Mouse (Mus musculus) CH12.LX (cell line): Measurements from ENCODE around the gene Uvrag. TPM values are rescaled to one million over a fixed set of nuclear protein-coding genes. Genes with fewer than 3 reads are reported as not detected.

Experiments used
- DNase-seq: peaks from one replicate; pipeline ENCODE4 v3.0.0-alpha.2; 2013; ENCODE audit errors: extremely low read depth
- H3K27ac ChIP-seq: 2 replicates; pipeline ENCODE4 v1.5.1; 2012; ENCODE audit warnings: low read depth, mild to moderate bottlenecking, control low read depth, moderate library complexity; ENCODE audit not compliant: insufficient read depth
- H3K27me3 ChIP-seq: replicated peaks from 2 replicates; pipeline ENCODE3; 2012; ENCODE audit warnings: inconsistent platforms
- H3K36me3 ChIP-seq, 2 experiments: replicated peaks in 1 of 2; 2 replicates each; pipeline versions ENCODE3 to v1.6.1; 2012; ENCODE audit warnings: inconsistent platforms in 1 of 2, low read length in 1 of 2, mild to moderate bottlenecking in 1 of 2, mixed read lengths in 1 of 2, moderate library complexity in 1 of 2; ENCODE audit not compliant: control insufficient read depth in 1 of 2, insufficient read depth in 1 of 2
- H3K4me1 ChIP-seq, 2 experiments: 2 replicates each; pipeline ENCODE4 v1.6.1; 2012; ENCODE audit warnings: inconsistent platforms in 1 of 2, moderate library complexity in 1 of 2; ENCODE audit not compliant: insufficient read depth in 2 of 2, control insufficient read depth in 1 of 2
- H3K4me2 ChIP-seq: 2 replicates; pipeline ENCODE4 v1.6.1; 2012; ENCODE audit warnings: low read depth, mild to moderate bottlenecking, control low read depth; ENCODE audit not compliant: poor library complexity, insufficient read depth, severe bottlenecking
- H3K4me3 ChIP-seq, 3 experiments: fragments of 150-350 bp in 1 of 3; sonication (generic) in 1 of 3; replicated peaks in 1 of 3; 2 replicates each; pipeline versions ENCODE3 to v1.5.1; 2011 to 2012; ENCODE audit warnings: low read depth in 2 of 3, low read length in 2 of 3, mild to moderate bottlenecking in 2 of 3, moderate library complexity in 2 of 3, control low read depth in 1 of 3, improper control_type of control experiment in 1 of 3, inconsistent platforms in 1 of 3, mixed read lengths in 1 of 3; ENCODE audit not compliant: poor library complexity in 1 of 3
- H3K79me2 ChIP-seq: replicated peaks from 2 replicates; pipeline ENCODE4 v1.6.1; 2012; ENCODE audit warnings: mild to moderate bottlenecking, moderate library complexity; ENCODE audit not compliant: control insufficient read depth, poor library complexity, insufficient read depth, severe bottlenecking; ENCODE audit errors: extremely low read depth
- H3K9ac ChIP-seq: 2 replicates; pipeline ENCODE4 v1.6.1; 2012; ENCODE audit warnings: low read depth, mild to moderate bottlenecking, control low read depth, moderate library complexity; ENCODE audit not compliant: insufficient read depth
- H3K9me3 ChIP-seq: replicated peaks from 2 replicates; pipeline ENCODE3; 2012; ENCODE audit warnings: low read length, inconsistent platforms, mixed read lengths
- BHLHE40 ChIP-seq: IDR thresholded peaks from 2 replicates; pipeline ENCODE4 v1.6.1; 2011; ENCODE audit warnings: mild to moderate bottlenecking, low read depth, low read length, improper control_type of control experiment
- CHD1 ChIP-seq: IDR thresholded peaks from 2 replicates; pipeline ENCODE4 v1.6.1; 2012; ENCODE audit warnings: low read depth, low read length, improper control_type of control experiment, inconsistent platforms
- CHD2 ChIP-seq: IDR thresholded peaks from 2 replicates; pipeline ENCODE4 v1.6.1; 2011; ENCODE audit warnings: low read length, improper control_type of control experiment
- CTCF ChIP-seq, 2 experiments: IDR thresholded peaks in 1 of 2; conservative IDR thresholded peaks in 1 of 2; 2 replicates each; pipeline ENCODE4 v1.5.1; 2011 to 2012; ENCODE audit warnings: low read depth in 2 of 2, low read length in 2 of 2, improper control_type of control experiment in 1 of 2, inconsistent platforms in 1 of 2, mild to moderate bottlenecking in 1 of 2, moderate library complexity in 1 of 2
- E2F4 ChIP-seq: IDR thresholded peaks from 2 replicates; pipeline ENCODE4 v1.6.1; 2011; ENCODE audit warnings: low read depth, low read length, improper control_type of control experiment; ENCODE audit not compliant: insufficient replicate concordance
- ELF1 ChIP-seq: IDR thresholded peaks from 2 replicates; pipeline ENCODE4 v1.6.1; 2014; ENCODE audit warnings: low read depth, mild to moderate bottlenecking, inconsistent platforms, low read length, improper control_type of control experiment
- GABPA ChIP-seq: IDR thresholded peaks from 2 replicates; pipeline ENCODE4 v1.6.1; 2012; ENCODE audit warnings: low read depth, low read length, improper control_type of control experiment, inconsistent platforms; ENCODE audit not compliant: insufficient replicate concordance
- HCFC1 ChIP-seq: IDR thresholded peaks from 2 replicates; pipeline ENCODE4 v1.6.1; 2012; ENCODE audit warnings: low read depth, mild to moderate bottlenecking, inconsistent platforms, low read length, improper control_type of control experiment
- JUND ChIP-seq: conservative IDR thresholded peaks from 2 replicates; pipeline ENCODE4 v1.6.1; 2011; ENCODE audit warnings: low read depth, low read length, improper control_type of control experiment
- MAFK ChIP-seq: IDR thresholded peaks from 2 replicates; pipeline ENCODE4 v1.6.1; 2011; ENCODE audit warnings: low read length, improper control_type of control experiment; ENCODE audit not compliant: insufficient replicate concordance
- MAX ChIP-seq: IDR thresholded peaks from 2 replicates; pipeline ENCODE4 v1.6.1; 2011; ENCODE audit warnings: low read length, improper control_type of control experiment
- MAZ ChIP-seq: IDR thresholded peaks from 2 replicates; pipeline ENCODE4 v1.6.1; 2012; ENCODE audit warnings: low read depth, mild to moderate bottlenecking, inconsistent platforms, low read length, improper control_type of control experiment, moderate library complexity
- MXI1 ChIP-seq: IDR thresholded peaks from 2 replicates; pipeline ENCODE4 v1.6.1; 2011; ENCODE audit warnings: mild to moderate bottlenecking, low read depth, low read length, improper control_type of control experiment
- PAX5 ChIP-seq: IDR thresholded peaks from 2 replicates; pipeline ENCODE4 v1.6.1; 2012; ENCODE audit warnings: low read length, inconsistent platforms, mixed read lengths
- POLR2AphosphoS2 ChIP-seq: IDR thresholded peaks from 2 replicates; pipeline ENCODE4 v1.6.1; 2011; ENCODE audit warnings: low read depth, low read length, improper control_type of control experiment
- RCOR1 ChIP-seq: conservative IDR thresholded peaks from 2 replicates; pipeline ENCODE4 v1.6.1; 2012; ENCODE audit warnings: low read depth, mild to moderate bottlenecking, inconsistent platforms, low read length, improper control_type of control experiment
- SIN3A ChIP-seq: IDR thresholded peaks from 2 replicates; pipeline ENCODE4 v1.6.1; 2012; ENCODE audit warnings: low read length, improper control_type of control experiment, inconsistent platforms
- SMC3 ChIP-seq: IDR thresholded peaks from 2 replicates; pipeline ENCODE4 v1.6.1; 2011; ENCODE audit warnings: low read depth, low read length, improper control_type of control experiment
- TBP ChIP-seq: conservative IDR thresholded peaks from 2 replicates; pipeline ENCODE4 v1.6.1; 2011; ENCODE audit warnings: low read depth, low read length, improper control_type of control experiment
- TCF12 ChIP-seq: IDR thresholded peaks from 2 replicates; pipeline ENCODE4 v1.6.1; 2014; ENCODE audit warnings: low read depth, mild to moderate bottlenecking, inconsistent platforms, low read length, improper control_type of control experiment
- UBTF ChIP-seq: IDR thresholded peaks from 2 replicates; pipeline ENCODE4 v1.6.1; 2012; ENCODE audit warnings: low read depth, mild to moderate bottlenecking, inconsistent platforms, low read length, improper control_type of control experiment, moderate library complexity
- USF2 ChIP-seq: conservative IDR thresholded peaks from 2 replicates; pipeline ENCODE4 v1.6.1; 2011; ENCODE audit warnings: low read depth, low read length, improper control_type of control experiment
- ZKSCAN1 ChIP-seq: IDR thresholded peaks from 2 replicates; pipeline ENCODE4 v1.6.1; 2012; ENCODE audit warnings: low read depth, inconsistent platforms, low read length, improper control_type of control experiment, borderline replicate concordance
- ZMIZ1 ChIP-seq: IDR thresholded peaks from 2 replicates; pipeline ENCODE4 v1.6.1; 2012; ENCODE audit warnings: low read depth, mild to moderate bottlenecking, inconsistent platforms, low read length, improper control_type of control experiment
- ZNF384 ChIP-seq: IDR thresholded peaks from 2 replicates; pipeline ENCODE4 v1.6.1; 2012; ENCODE audit warnings: low read depth, low read length, improper control_type of control experiment, inconsistent platforms
- dilution Hi-C: fragments of 300-500 bp; cut with MboI; formaldehyde crosslinking; loops from 2 replicates; pipeline ENCODE4 v1.14.3; 2020; ENCODE audit warnings: low sequenced_read_pairs; ENCODE audit not compliant: extremely low pct_unique_long_range_greater_than_20kb, extremely low pct_ligation_motif_present
- in situ Hi-C: fragments of 300-500 bp; cut with MboI; formaldehyde crosslinking; loops from 3 replicates; pipeline ENCODE4 v1.14.3; 2019; ENCODE audit warnings: low sequenced_read_pairs, low pct_ligation_motif_present, low pct_unique_long_range_greater_than_20kb, mixed read lengths
- polyA plus RNA-seq: library from polyadenylated mRNA; unstranded; fragments of >175 nt; gene quantifications from 2 replicates; pipeline ENCODE4 v1.2.1, GENCODE M21; 2012; ENCODE audit warnings: low read depth; ENCODE audit not compliant: insufficient read length
- total RNA-seq, 2 experiments: library from RNA; depleted of rRNA; stranded (reverse); fragments of 300-350 nt in 1 of 2; fragments of >200 nt in 1 of 2; gene quantifications; 2 replicates each; pipeline ENCODE4 v1.2.3; 2012 to 2014

The Uvrag gene
- total and polyA plus RNA-seq, 3 experiments, result 20.6 to 47.4 (median 37.5) TPM

DNA sequence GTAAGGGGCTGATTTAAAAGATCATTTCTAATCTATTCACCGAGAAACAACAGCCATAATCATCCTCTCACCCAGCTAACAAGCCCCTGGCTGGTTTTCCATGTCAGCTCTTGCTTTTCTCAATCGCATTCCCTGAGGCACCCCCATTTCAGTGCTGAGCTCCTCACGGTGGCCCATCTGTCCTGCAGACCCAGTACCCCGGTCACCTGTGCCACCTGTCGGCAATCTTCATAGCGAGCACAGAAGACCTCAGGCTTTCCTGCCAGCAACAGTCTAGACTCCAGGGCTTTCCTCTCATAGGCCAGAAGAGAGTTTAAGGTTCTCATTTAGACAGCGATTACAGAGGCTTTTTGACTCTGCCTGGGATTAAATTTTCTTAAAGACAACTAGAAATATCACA lies 115.7 kb downstream of the Uvrag start:
- Histone ChIP-seq H3K79me2 (no peaks in the 10 kb centered on the region; the same call in 1 of the 2 replicates), H3K27me3 (no peaks in the 10 kb centered on the region), H3K27ac (no peak overlapping the region), H3K4me3 (no peak overlapping the region), H3K9me3 (no peaks in the 10 kb centered on the region), H3K9ac (no peak overlapping the region), H3K4me1 (peaks cover 6 to 27% of the 10 kb centered on the region in 2 experiments), H3K36me3 (peaks cover 0 to 75% of the 10 kb centered on the region in 2 experiments), H3K4me2 (no peak overlapping the region)
- in situ Hi-C loops (no loop called here), dilution Hi-C loops (no loop called here)
- TF ChIP-seq SMC3 (no peak), USF2 (no peak), CHD1 (no peak), MAX (no peak), ZNF384 (no peak), POLR2AphosphoS2 (no peak), ZMIZ1 (no peak), UBTF (no peak), TCF12 (no peak)
- DNase-seq, result no peak

GRCm38 (mm10) chr7:99024791-99025190 lies 116.2 kb downstream of the Uvrag start:
- Histone ChIP-seq H3K27me3 (no peaks in the 10 kb centered on the region), H3K79me2 (no peaks in the 10 kb centered on the region; the same call in 1 of the 2 replicates), H3K9ac (no peak overlapping the region), H3K4me1 (peaks cover 6 to 28% of the 10 kb centered on the region in 2 experiments), H3K4me3 (no peak overlapping the region), H3K36me3 (peaks cover 0 to 72% of the 10 kb centered on the region in 2 experiments), H3K4me2 (no peak overlapping the region), H3K27ac (no peak overlapping the region), H3K9me3 (no peaks in the 10 kb centered on the region)
- DNase-seq, result no peak
- dilution Hi-C loops (no loop called here), in situ Hi-C loops (no loop called here)
- TF ChIP-seq HCFC1 (no peak), CTCF (conservative IDR thresholded peaks at IDR 0.05 in 1 of 2, IDR thresholded peaks at IDR 0.05 in 1 of 2; ENCODE audit: low read depth in 2 of 2, low read length in 2 of 2) (no peak), ELF1 (no peak), SIN3A (no peak), E2F4 (no peak), USF2 (no peak), ZKSCAN1 (no peak), ZNF384 (no peak), ZMIZ1 (no peak), BHLHE40 (no peak), RCOR1 (no peak), GABPA (no peak), TBP (no peak), CHD2 (no peak), MAZ (no peak), MXI1 (no peak), MAFK (no peak), PAX5 (no peak), JUND (no peak)
